In the genomic region with DNA sequence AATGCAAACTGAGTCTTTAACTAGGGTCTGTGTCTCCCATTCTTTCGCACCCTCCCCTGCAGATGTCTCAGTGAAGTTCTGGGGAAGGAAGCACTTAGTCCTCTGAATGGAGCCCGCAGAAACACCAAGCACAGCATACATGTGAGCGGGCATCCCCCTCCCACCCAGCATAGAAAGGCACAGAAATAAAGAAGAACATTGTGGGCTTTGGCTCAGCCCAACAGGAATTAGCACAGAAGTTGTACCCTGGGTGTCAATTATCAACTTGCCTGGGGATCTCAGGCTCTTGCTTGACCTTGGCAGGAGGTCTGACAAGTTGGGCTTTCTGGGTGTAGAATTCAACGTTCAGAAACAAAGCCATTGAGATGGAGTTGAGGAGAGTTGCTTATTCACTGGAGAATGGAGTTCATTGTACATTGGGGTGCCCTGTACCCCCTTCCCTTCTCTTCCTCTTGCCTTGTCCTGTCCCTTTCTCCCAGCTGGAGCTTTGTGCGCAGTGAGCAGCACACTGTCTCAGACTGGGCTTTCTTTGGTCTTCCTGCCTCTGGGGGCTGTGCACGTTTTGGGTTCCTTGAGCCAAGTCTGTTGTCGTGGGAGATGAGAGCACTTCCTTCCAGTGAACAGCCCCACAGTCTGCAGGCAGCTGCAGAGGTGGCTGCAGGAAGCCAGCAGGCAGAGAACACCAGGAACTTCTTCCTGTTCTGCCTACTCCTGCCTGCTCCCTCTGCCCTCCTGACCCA, we compare ENCODE assay signal across 8 mouse cellular contexts.
A peak's percentile ranks its signal among the peaks of the same experiment; 100 is the strongest.
DNase-seq lines count a peak whose midpoint lies in the region; ATAC-seq lines count a peak whose summit lies in the region.

No protein-coding gene starts in this region.

- H3K9me3 ChIP-seq in embryonic facial prominence, embryonic 14.5 days (ENCODE audit: control insufficient read depth, low read length) = 0 out of 2 replicates have a peak, but pooled peaks cover 7% of the 10 kb centered on the region

- DNase-seq in gastrocnemius, postnatal 10 days = peak; percentile 19
- no peak for DNase-seq in gastrocnemius, postnatal 36 days
- DNase-seq in embryonic facial prominence, embryonic 14.5 days (ENCODE audit: low spot score) = peak; percentile 61
- DNase-seq in heart, postnatal 14 days = peak; percentile 54 to 61
- peak; percentile 62 to 64 for DNase-seq in layer of hippocampus, postnatal 10 days (ENCODE audit: low spot score in 2 of 2)
- peak; percentile 57 to 71 for DNase-seq in thymus, postnatal 36 days
- no peak for DNase-seq in cerebellum, adult 9-10 months

- H3K4me3 ChIP-seq in embryonic facial prominence, embryonic 14.5 days (ENCODE audit: low read depth, low read length) = no peak overlapping the region

- intact Hi-C loops in gastrocnemius, postnatal 36 days (cut with DNase I) = no loop called here
- intact Hi-C loops in heart, postnatal 14 days (cut with DNase I) = no loop called here

- no peaks in the 10 kb centered on the region for H3K27me3 ChIP-seq in embryonic facial prominence, embryonic 14.5 days (replicated peaks; ENCODE audit: control insufficient read depth, insufficient read depth, low read length)

- peak; percentile 60 for ATAC-seq in embryonic facial prominence, embryonic 14.5 days (ENCODE audit: low read depth)
- peak; percentile 51 for ATAC-seq in megakaryocyte progenitor cell, adult 5-6 weeks (replicated peaks; ENCODE audit: poor library complexity)

- peaks cover 11% of the 10 kb centered on the region; the same call in 1 of the 2 replicates for H3K4me1 ChIP-seq in embryonic facial prominence, embryonic 14.5 days (ENCODE audit: control insufficient read depth, insufficient read depth, low read length)

- WGBS in embryonic facial prominence, embryonic 14.5 days = 35% methylated on average over 7 of the region's 7 CpGs

- H3K27ac ChIP-seq in embryonic facial prominence, embryonic 14.5 days (replicated peaks; ENCODE audit: low read depth, low read length) = peak overlapping the region; percentile 42; the same call in 1 of the 2 replicates

- H3K36me3 ChIP-seq in embryonic facial prominence, embryonic 14.5 days (ENCODE audit: control insufficient read depth, insufficient read depth, low read length) = no peaks in the 10 kb centered on the region

- no peak overlapping the region for H3K9ac ChIP-seq in embryonic facial prominence, embryonic 14.5 days (ENCODE audit: low read depth, low read length)

- H3K4me2 ChIP-seq in embryonic facial prominence, embryonic 14.5 days (ENCODE audit: low read depth, low read length) = no peak overlapping the region

Comparison
In these comparisons a context has a peak if more than half of its experiments do, and no peak if none do; other contexts are left out.
1. DNase-seq: peak in gastrocnemius, postnatal 10 days (single experiment), embryonic facial prominence, embryonic 14.5 days (single experiment), heart, postnatal 14 days (2 of 2), layer of hippocampus, postnatal 10 days (2 of 2) and thymus, postnatal 36 days (2 of 2); none in gastrocnemius, postnatal 36 days (0 of 2) and cerebellum, adult 9-10 months (single experiment).